Mouse (Mus musculus) lung, postnatal 25 days (tissue): ENCODE results near the gene Atp8b4.
"Not testable (repeated sequence)": the region's sequence is repeated elsewhere in the genome, so short reads cannot be mapped to it uniquely, and the experiment has no call there.

ENCODE experiments used
- DNase-seq: peaks from one replicate; pipeline ENCODE4 v3.0.0; 2022; ENCODE audit warnings: low spot score

Gene Atp8b4

DNA sequence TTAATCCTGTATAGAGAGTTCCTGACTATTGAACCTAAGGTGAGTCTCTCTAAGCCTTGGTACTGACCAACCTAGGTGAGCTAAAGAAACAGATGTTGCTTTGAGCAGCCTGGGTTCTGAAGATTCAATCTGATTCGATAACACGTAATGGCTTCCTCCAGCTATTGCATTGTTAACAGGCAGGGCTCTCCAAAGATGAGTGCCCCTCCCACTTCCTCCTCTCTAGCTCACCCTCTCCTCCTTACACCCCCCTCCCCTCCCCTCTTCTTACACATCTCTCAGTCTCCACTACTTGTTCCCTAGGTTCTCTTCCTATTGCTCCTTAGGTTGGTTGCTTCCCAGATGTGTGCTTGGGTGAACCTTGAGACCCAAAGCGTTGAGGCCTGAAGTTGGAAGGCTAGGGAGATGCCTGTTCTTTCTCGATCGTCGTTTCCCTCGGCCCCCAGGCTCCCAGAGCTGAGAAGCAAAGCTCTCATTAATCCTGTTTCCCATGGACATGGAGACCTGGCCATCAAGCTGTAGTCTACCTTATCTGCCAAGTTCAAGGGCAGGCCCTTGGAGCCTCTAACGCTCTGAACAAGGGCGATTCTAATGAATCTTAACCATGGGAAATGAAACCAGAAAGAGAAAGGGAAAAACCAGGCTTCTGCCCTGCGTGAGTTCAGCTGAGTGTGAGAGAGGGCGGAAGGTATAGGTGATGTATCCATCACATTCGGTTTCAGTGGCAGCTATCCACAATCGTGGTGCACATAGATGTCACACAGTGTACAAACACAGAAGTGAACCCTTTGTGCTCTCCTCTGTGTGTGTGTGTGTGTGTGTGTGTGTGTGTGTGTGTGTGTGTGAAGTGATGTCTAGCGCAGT is 4.4 kb downstream of the Atp8b4 start:
- no peak for DNase-seq

DNA sequence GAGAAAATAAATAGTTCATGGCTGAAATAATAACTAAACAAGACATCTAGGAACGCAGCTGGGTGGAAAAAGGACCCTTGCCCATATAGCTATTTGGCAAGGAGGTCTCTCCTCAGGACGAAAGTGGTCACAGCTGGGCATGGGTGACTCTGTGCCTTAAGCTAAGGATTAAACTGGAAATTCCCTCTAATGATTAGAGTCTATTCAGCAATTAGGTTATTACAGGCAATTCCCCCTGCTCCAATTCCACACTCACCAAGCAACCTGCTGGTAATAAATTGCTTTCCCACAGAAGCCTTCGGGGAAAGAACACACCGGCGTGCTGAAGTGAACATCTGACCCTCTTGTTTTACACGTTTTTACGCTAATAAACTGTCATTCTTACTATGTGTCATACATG is 5.2 kb downstream of the Atp8b4 start:
- no peak for DNase-seq

DNA sequence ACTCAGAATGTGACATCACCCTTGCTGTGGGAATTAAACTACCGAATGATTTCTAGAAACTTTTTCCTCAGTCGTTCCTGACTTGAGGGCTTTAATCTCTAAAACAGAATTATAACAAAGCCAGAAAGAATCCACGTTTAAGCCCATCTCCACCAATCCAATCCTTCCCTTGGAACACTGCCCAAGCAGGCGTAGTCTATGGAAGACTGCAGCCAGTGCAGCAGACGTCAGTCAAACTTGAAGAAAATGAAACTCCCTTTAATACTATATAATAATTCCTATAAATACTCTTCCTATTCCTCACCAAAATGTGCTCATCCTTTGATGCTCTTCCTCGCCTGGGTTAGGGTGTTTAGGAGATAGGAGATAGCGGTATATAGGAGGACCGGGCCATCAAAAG is 7.2 kb downstream of the Atp8b4 start:
- DNase-seq = no peak

DNA sequence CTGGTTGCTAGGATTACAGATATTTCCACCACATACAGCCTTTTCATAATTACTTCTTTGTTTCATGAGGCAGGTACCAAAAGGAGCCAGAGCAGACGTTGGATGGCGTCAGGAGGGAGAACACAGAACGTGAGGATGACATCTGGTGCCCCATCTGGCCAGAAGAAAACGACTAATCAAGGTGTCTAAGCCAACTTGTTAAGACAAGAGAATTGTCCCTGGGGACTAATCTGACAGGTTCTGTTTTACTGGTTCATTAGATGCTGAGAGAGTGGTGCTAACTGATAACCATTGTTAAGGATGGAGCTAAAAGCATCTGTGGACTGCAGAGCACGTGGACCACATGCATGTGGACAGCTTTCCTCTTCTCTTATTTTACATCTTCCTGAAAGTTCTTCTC is 7.8 kb downstream of the Atp8b4 start:
- no peak for DNase-seq

DNA sequence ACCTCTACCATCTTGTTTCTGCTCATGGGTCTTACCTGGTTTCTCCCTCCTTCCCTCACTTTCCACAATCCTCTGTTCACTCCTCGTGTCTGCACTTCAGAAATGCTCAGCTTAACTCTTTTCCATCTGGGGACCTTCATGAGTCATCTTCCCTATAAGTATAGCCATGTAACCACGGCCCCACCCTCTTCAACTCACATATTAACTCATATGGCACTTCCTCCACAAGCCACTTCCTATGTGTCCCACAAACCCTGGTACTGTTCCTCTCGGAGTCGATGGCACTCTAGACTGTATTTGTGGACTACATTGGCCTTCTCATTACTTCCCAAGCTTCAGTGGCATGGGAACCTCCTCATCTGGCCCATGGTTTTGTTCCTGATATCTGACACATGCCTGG is 9.0 kb downstream of the Atp8b4 start:
- no peak for DNase-seq

DNA sequence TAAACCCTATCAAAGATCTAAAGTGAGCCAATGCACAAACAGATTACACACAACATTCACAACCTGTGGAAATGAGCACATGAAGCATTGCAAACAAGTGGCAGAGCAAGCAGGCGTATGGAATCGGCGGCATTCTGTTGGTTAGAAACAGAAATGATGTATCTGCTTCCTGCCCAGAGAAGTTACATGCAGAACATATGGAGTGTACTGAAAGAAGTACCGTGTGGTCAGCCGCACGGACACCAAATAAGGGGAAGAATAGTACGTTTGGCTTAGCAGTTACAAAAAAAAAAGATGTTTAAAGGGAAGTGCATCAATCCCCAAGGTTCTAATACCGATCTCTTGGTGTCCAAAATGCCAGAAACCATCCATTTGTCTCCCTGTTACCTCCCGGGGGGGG is 9.9 kb downstream of the Atp8b4 start:
- DNase-seq = no peak

DNA sequence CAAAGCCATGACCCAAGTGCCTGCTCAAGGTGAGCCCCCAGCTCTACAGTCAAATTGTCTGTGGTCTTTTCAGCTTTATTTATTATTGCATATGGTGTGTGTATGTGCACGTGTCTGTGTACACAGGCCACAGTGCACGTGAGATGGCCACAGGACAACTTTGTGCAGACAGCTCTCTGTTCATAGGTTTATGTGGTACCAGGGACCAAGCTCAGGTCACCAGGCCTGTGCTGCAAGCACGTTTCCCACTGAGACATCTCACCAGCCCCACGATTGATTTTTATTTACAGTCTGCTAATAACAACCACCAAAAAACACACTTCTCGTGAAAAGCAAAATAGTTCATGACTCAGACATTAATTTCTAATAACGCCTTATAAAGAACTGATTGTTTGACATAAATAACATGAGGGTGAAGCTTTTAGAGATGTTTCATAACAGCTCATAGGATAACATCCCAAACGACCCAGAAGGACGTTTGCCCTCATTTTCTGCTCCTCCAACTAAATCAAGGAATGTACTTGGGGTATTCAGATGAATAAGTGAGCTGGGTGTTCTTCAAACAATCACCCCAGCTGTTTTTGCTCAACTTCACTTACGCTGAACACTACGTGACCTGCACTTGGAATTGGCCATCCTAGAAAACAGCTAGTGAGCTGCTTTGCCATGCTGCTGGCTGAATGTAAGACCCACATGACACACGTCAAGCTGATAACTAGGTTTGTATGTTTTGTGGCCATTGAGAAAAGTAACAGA is 15.0 kb downstream of the Atp8b4 start:
- DNase-seq = no peak

DNA sequence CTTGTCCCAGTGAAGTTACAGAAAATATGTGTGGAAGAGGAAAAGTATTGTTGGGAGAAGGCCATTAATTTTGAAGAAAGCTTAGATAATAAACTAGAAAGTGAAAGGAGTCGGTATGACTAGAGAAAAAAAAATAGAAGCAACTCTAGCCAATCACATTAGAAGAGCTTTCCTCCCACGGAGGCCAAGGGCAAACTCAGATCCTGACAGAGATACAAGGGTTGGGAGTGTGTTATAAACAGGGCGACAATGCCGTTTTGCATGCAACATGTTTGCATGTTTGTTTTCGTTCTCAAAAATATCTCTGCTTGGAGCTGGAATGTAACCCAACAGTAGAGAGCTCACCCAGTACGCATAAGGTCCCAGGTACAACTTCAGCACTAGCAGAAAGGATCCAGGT is 17.1 kb downstream of the Atp8b4 start:
- DNase-seq = no peak

DNA sequence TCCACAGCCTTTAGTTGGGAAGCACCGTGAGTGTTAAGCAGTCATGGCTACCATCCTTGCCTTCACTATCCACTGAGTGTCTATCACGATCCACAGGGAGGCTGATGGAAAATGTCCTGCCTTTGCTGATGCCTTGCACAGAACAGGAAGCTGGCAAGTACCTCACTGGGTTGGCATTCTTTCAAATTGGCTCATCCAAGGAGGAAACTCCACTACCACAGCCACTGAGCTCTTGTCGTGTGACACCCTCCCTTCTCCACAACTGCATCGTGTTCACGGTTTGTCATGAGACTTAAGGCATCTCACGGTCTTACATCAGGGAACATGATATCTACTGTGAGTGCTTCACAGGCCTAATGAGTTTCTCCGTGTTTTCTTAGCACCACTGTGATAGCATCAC is 22.9 kb downstream of the Atp8b4 start:
- DNase-seq = peak; percentile 54

DNA sequence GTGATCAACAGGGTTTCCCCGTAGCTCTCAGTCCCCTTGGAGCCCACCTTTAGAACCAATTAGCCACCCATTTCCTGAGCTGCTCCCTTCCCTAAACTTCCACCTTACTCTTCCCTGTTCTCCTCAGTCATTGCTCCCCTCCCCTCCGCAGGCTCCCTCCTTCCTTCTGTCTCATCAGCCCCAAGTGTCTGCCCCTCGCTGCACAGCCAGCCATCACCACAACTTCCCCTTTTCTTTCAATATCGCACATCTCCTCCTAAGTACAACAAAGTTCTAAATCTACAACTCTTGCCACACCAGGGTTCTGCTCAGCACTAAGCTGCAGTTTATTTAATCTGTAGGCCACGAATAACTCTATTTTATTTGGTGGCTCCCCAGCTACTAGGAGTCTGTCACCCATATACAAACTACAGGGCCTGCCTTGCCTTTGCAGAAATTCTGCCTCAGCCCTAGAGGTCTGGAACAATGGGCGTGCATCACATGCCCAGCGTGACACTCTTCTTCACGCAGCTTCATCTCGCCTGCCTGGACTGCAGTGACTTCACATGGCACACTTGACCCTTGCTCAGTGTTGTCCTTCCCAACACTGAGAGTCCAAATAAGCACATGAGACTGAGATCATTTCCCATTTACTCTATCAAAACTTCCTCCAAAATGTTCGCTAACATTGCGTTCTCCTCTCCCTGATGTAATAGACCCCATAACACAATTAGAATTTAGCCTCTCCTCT is 24.6 kb downstream of the Atp8b4 start:
- DNase-seq = no peak

DNA sequence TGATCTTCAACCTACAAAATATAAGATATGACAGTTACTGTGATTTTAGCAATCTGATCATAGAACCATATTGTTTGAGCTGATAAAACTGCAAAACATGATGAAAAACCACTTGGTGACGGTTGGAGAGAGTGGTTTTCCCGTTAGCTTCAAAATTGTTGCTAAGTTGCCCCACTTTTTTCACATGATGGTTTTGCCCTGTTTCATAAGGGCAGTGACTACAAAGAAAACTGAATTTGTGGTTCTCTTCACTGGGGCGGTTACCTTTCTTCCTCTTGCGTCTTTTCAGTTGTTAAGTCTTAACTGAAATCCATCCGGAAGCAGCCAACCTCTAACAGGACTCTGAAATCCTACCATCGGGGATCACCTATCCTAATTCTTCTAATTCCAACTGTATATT is 26.5 kb downstream of the Atp8b4 start:
- DNase-seq = no peak

DNA sequence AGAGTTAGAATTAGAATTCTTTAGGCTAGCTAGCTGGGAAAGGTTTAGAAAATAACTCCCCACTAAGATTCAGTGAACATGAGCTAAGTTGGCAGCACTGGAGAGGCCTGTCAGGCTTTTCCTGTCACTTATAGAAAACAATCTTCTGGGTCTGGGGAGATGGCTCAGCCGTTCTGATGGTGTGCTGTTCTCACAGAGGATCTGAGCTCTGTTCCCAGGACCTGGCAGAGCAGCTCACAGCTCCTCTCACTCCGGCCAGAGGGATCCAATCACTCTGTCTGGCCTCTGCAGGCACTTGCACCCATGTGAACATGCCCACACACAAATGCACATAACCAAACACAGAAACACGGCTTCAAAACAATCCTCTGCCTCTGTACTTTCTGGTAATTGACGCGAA is 27.6 kb downstream of the Atp8b4 start:
- DNase-seq = no peak

DNA sequence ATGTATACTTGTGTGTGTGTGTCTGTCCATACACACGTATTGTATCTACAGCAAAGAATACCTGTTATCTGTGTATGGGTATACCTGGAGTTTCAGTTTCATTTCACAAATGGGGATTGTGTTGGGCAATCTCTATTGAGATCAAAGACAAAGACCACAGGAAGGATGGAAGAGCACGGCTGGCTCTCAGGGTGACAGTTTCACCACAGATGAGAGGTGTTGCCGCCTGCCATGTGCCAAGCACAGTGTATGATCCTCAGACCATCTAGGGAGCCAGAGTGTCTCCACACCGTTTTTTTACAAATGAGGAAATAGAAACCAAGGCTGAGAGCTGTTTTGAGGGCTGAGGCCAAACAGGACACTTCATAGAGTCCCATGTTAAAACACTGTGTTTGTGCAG is 32.7 kb downstream of the Atp8b4 start:
- DNase-seq = no peak

DNA sequence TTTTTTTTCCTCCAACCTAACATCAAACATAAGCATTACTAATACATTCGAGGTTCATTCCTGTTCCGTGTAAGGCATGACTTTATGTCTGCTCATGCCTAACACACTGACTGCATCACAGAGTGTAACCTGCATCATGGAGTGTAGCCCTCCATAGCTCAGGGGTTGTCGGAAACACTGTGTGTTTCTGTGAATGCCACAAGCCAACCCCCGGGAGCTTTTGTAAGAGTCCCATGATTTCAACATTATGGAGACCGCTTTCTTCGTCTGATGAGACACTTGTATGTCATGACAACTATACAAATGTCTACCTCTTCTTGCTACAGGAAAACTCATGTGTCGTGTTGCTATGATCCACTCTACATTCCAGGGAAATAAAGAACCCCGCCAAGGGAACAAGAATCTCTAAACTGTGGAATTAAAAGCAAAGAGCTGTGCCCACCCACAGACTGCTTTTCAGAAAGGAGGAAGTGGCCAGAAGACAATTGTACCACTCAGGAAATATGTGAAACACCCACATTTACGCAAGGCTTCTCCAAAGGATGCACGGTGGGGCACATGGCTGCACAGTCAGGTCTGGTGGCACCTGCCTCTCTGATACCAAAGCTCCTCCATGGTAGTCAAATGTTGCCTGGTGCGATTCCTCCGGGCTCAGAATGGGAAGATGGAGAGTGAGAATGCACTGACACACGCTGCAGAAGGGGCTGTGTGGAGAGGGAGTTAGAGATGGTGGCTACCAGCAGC is 33.9 kb downstream of the Atp8b4 start:
- DNase-seq = no peak

DNA sequence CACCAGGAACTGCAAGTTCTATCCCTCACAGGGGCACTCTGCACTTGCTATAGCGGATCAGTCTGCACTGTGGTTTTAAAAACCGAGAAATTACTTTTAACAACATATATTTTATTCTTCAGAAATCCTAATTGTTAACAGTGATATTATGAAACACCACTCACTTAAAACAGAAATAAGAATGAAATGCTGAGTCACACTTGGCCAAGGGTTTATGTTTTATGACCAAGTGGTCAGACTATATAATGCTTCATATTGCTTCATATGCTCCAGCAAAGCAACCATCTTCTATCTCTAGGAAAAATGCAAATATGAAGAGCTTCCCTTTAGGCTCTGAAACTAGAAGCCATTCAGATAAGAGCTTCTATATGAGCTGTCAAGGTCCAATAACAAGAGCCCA is 41.8 kb downstream of the Atp8b4 start:
- no peak for DNase-seq

DNA sequence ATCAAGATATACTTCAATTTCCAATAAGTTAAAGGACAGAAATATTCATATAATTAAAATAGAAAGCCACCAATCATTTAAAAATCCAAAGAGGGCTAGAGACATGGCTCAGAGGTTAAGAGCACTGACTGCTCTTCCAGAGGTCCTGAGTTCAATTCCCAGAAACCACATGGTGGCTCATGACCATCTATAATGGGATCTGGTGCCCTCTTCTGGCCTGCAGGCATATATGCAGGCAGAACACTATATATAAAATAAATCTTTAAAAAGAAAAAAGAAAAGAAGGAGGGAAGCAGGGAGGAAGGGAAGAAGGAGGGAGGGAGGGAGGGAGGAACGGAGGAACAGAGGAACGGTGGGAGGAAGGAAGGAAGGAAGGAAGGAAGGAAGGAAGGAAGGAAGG is 42.7 kb downstream of the Atp8b4 start:
- DNase-seq = not testable (repeated sequence)

DNA sequence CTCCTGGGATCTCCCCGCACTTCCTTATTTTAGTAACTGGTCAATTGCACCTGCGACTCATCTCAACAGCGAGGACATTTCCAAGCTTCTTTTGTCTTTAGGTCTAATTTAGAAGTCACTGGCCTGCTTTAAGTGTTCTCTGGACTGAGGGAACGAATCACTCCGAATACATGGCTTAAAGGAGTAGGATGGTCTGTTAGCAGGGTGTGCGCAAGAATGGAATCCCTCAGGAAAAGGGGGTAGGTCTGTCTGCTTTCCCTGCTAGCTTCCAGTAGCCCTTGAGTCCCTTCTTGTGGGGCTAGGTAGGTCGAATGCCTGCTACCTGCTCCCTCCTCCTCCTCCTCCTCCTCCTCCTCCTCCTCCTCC is 49.6 kb downstream of the Atp8b4 start:
- DNase-seq = no peak

DNA sequence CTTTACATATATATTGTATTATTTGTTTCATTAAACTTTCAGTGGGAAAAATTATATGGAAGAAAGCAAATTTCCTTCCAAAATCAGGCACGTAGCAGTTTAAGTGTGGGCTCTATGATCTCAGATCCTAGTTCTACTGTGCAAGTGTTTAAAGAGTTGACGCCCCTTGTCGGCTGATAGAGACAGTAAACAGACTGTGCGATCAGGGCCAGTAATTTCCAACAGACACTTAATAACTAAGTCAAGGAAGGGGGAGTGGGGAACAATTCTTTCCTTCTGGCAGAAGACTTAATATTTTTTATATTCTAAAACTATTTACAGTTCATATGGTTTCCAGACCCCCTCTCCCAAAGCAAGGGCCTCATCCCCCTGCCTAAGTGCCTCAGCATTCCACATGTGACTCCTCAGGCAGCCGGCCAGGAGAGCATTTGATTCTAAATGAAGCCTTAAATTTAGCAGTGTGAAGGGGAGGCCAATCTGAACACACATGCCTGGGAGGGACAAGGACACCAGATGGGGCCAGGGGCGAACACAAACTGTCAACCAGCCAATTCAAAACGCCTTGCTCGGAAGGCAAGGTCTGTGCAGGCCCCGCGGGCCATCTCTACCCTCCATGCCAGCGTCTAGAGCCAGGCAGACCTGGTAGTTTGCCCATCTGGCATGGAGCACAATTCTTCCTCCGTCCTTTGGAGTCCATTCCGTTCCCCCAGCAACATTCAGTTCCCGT is 50.1 kb downstream of the Atp8b4 start:
- DNase-seq = no peak

DNA sequence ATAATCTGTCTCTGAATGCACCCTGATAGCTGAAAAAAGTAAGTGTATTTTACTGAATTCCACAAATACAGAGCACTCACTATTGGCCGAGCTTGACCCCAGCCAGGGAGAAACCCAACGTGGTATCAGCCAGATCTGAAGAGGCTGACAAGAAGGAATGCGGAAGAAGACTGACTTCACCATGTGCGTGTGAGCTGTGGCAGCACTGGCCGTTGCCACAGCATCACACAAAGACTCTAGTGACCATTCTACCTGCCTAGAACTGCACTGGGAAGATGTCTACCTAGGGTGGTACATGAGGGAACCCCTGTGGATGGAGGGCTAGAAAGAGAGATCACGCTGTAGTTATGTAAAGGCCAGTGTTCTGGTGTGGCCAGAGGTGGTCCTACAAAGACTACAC is 55.4 kb downstream of the Atp8b4 start:
- DNase-seq = no peak

DNA sequence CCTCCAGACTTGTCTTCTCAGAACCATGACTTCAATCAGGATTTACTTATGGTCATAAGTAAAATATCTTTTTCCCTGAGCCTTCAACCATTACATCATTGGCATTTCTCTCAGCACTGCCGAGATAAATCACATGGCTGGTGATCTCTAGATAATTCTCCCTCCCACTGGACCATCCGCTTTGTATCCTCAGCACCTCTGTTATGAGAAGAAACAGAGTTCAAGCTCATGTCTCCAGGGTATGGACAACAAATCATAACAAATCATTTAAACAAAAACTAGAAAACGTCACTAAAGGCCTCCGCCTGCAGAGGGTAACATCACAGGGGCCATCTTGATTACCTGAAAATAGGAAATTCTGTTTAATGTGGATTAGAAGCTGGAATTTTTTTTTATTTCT is 58.9 kb downstream of the Atp8b4 start:
- DNase-seq = no peak

DNA sequence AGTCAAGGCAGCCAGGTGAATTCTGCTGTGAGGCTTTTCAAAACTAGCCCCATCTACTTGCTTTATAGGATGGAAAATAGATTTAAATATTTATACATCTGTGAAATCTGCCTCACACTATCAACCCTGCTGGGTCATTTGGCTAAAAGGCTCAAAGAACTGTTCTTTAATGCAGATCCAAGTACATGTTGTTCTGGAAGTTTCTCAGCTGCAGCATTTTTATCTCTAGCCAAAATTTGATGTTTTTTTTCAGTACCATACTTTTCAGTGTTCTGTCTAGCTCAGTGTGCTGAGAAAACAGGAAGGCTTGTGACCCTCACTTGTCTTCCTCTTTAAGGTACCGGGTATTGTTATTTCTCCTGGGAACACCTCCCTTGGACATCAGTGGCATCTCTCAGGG is 65.8 kb downstream of the Atp8b4 start:
- DNase-seq = no peak

DNA sequence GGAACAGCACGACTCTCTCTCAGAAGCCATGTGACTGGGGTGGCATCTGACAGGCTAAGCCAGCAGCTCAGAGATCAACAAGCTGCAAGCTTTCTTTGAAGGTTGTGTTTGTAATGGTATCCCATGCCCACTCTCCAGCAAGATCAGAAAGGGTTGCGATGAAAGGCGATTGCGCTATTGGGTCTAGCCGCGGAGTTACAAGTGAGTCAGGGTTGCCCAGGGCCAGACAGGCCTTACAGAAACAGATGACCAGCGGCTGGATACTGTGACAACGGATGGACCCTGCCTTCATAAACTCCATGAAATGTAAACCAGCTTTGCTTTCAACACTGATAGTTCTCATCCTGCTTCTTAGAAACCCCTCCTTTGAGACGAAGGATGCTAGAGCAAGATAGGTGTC is 66.2 kb downstream of the Atp8b4 start:
- no peak for DNase-seq
